Mouse (Mus musculus) lung, adult 18-20 months (tissue): ENCODE data around the gene Oasl1.
"Not testable (repeated sequence)": the region's sequence is repeated elsewhere in the genome, so short reads cannot be mapped to it uniquely, and the experiment has no call there.

Source experiments
- DNase-seq, 2 experiments: peaks; one replicate each; pipeline ENCODE4 v3.0.0; 2022; ENCODE audit warnings: mixed read lengths in 2 of 2

Gene Oasl1

DNA sequence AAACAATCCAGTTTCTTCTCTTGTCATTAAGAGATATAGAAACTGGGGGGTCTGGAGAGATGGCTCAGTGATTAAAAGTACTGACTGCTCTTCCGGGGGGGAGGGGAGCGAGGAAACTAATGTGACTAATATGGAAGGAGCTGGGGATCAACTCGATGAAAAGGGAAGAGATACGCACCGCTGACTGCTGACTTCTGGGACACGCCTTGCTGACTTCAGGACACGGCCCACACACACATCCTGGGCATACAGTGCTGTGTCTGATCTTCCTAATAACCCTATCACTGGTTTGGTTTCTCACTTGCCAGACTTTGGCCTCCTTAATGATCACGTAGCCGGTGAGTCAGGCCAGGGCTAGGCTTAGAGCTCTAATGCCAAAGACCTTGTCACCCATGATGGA, 3.7 kb downstream of the Oasl1 start:
- no peak for DNase-seq

DNA sequence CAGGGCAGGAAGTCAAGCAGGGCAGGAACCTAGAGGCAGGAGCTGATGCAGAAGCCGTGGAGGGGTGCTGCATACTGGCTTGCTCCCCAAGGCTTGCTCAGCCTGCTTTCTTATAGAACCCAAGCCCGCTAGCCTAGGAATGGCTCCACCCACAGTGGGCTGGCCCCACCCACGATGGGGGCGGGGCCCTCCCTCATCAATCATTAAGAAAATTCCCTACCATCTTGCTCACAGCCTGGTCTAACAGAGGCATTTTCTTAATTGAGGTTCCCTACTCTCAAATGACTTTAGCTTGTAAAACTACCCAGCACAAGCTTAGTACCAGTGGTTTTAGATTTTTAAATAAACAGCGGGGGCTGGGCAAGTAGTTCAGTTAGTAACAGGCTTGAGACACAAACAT, 8.6 kb downstream of the Oasl1 start:
- DNase-seq: no peak

DNA sequence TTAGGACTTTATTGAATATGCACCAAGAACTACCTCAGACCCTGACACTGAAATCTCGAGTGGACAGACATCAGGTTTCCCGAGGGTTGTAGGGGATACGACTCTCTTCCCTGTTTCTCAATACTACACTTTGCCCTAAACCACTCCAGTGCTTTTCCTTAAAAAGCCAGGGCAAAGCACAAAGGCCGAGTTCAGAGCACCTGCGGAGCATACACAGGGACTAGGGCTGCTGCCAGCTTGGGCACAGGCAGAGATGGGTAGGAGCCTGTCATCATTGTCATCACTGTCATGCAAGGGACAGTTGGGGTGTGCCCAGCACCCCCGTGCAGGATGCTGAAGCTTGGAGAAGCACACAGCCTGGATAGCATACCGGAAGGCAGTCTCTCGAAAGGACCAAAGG, 10.2 kb downstream of the Oasl1 start:
- DNase-seq: no peak

DNA sequence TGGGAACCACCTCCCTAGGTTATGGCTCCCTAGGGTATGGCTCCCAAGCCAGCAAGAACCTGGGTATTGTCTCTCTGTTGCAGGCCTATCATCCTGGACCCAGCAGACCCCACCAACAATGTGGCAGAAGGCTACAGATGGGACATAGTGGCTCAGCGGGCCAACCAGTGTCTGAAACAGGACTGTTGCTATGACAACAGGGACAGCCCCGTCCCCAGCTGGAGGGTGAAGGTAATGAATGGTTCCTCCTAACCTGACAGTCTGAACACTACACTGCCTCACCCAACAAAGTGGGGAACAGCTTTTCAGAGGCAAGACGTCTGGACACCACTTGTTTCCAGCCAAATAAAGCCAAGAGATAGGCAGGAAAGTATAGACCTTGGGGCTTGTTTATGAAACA, 12.8 kb downstream of the Oasl1 start:
- DNase-seq: no peak

DNA sequence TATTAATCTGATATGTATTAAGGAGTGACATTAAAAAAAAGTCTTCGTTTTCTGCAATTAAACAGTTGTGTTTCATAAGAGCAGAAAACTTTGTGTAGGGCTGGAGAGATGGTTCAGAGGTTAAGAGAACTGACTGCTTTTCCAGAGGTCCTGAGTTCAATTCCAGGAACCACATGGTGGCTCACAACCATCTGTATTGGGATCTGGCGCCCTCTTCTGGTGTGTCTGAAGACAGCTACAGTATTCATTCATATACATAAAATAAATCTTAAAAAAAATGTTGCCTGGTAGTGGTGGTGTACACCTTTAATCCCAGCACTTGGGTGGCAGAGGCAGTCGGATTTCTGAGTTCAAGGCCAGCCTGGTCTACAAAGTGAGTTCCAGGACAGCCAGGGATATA, 18.1 kb downstream of the Oasl1 start:
- DNase-seq: not testable (repeated sequence)

DNA sequence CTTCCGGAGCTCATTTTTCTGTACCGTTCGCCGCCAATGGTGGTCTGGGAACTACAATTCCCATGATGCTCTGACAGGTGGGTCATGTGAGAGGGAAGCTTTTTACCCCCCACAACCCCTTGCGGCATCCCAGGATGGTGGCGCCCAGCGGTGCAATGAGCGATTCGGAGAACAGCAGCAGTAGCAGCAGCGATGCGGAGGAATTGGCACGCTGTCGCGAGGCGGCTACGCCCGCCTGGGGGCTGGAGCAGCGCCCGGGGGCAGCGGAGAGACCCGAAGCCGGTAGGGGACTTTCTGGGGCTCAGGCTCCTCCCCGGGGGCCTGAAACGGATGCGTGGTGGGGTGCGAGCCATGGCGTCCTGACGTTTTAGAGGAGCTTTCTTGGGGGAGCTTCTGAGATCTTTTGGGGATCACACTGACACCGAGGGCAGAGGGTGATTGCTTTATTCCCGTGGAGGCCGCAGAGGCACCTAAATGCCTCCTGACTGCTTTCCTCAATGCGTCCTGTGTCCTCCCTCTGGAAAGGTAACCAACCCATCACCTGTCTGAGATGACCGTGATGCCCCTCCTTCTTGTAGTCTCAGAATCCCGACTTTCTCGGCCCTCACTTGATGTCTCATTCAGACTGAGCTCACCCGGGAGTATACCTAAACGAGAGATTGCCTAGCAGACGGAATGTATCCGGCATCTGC, 19.2 kb downstream of the Oasl1 start, which contains the start of gene 2210016L21Rik:
Gene 2210016L21Rik, plus strand, starts transcription at position 85 of the 692 bp plus-strand sequence.
- peak; percentile 86 to 90 for DNase-seq

DNA sequence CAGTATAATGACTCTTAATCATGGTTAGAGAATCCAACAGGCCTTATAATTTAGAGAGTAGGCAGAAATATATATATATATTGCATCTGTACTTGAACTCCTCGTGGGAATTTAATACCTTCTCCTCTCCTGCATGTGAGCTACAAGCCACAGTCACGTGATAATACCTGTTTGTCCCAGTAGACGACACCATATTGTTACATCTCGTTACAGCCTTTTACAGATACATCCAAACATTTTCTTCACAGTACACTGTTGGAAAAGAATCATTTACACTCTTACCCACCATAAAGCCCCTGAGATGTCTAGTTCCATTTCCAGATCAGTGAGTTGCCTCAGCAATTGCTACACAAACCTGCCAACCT, 19.7 kb downstream of the Oasl1 start:
- DNase-seq: no peak

DNA sequence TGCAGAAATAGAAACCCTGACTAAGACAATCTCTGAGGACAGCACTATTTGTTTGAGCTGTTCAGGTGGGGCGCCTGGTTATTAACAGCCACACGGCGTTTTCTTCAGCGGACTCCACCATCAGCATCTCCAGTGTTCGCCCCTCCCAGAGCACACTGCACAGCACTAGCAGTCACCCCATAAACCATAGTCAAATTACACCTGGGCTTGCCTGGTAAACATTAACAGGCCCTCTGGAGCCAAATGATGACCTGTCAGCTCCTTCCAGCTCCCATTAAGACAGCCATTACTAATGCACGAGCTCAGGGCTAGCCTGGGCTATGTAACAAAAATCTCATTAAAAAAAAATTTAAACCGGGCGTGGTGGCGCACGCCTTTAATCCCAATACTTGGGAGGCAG, 22.0 kb downstream of the Oasl1 start:
- DNase-seq: no peak

DNA sequence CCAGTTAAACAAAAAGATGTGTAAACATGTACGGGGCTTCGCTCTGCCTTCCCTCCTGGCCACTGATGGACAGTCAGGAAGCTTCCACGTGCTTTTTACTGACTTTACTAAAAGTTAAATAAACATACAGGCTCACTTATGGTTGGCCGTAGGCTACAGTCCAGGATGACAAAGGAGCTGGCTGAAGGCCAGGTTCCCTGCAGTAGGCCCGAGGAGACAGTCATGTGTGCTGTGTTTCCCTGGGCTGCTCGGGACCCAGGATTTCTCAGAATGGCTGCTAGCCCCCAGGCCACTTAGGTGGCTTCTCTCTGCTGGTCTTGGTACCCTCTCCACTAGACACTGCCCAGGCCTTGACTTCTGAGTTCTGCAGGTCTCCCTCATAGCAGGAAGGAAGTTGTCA, 25.9 kb downstream of the Oasl1 start:
- DNase-seq: peak in 1 of 2 experiments; percentile 21

DNA sequence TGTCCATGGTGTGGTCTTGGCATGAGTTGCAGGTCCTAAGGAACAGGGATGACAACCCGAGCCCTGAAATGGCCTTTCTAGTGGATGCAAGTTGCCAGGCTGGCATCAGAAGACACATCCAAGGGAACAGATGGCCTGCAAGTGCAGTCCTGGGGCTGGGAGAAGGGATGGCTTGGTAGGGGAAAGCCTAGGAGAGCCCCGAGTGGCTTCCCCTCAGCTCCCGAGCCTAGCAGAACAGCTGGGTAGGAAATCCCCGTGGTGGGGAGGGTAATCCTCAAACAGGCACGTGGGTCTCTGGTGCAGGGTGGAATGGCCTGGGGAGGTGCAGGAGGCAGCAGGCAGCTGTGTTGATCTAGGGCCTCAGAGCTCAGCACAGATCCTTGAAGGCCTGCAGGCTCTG, 26.3 kb downstream of the Oasl1 start:
- no peak for DNase-seq

DNA sequence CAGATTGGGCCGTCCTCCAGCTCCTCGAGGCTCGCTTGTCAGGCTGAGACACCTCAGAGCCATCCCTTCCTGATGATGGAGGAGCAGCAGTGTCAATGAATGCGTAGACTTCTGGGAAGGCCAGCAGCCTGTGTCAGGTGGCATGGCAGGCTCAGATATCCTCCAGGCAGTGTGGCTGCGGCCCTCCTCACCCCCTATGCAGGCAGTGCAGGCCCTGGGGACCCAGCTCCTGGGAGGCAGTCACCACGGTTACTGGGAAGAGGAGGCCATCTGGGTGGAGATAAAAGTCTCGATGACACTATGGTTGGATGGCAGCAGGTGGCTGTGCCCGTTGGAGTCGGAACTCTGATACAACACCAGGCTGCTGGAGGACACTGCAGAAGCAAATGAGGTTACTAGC, 26.8 kb downstream of the Oasl1 start:
- no peak for DNase-seq

DNA sequence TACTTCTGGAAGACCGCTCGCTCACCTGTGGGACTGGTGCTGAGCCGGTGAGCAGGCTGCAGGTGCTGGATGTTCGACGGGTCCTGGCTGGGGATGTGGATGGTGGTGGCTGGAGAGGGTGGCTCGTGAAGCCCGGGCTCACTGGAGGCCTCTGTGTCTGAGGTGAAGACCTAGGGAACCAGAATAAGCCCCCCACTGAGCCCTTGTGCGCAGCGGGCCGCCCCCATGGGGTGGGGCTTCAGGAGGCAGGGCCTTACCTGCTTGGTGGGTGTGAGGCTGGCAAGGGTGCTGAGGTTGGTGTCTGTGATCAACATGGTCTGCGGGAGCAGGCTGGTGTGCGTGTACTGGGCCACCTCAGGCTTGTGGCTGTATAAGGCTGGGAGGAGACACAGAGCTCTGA, 27.6 kb downstream of the Oasl1 start:
- no peak for DNase-seq

DNA sequence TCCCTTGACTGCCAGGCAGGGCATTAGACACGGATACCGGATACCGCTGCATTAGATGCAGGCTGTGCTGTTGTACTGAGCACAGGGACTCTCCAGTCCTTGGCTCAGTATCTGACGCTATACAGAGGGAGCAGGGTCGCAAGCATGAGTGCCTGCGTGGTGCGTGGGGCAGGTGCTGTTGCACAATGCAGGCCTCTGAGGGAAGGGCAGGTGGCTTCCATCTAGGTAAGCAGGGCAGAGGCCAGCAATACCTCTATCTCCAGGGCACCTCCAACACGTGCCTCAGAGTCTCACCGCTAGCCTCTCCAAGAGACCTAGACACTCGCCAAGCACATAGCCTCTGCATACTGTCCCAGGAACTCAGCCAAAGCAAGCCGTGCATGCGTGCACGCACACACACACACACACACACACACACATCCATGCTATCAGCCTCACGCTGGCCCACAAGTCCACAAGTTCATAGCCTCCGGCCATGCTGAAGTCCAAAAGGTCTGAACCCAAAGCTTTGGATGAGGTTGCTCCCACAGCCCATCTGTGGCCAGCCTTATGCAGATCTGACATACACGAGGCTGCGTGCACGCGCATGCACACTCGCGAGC, 28.3 kb downstream of the Oasl1 start:
- DNase-seq: no peak

DNA sequence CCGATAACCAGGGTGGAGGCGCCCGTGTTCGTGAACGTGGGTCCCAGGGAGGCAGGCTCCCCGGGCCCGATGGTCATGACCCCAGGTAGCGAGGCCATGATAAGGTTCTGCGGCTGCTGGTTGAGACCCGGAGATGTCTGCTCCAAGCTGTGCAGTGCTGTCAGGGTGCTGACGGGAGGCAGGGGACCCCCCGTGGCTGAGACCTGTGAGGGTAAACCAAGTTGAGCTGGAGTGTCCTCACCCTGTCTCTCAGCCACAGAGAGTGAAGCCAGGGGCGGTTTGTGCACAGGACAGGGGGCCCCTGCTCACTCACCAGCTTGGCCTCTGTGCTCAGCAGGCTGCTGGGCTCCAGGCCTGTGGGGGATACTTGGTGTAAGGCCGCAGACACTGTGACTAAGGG, 30.3 kb downstream of the Oasl1 start:
- no peak for DNase-seq

DNA sequence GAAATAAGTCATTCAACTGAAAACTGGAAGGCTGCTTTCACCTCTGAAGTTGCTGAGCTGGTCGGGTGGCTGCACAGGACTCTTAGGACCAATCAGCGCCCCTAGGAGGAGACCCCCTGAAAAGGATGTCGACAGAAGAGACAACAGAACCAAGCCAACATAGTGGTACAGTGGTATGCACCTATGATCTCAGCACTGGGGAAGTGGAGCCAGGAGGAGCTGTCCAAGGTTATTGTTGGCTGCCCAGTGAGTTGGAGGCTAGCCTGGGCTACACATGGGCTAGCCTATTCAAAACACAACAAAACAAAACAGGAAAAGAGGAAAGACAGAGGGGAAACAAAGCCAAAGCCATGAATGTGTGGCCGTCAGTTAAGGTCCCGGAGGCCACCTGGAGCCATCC, 35.0 kb downstream of the Oasl1 start:
- no peak for DNase-seq

DNA sequence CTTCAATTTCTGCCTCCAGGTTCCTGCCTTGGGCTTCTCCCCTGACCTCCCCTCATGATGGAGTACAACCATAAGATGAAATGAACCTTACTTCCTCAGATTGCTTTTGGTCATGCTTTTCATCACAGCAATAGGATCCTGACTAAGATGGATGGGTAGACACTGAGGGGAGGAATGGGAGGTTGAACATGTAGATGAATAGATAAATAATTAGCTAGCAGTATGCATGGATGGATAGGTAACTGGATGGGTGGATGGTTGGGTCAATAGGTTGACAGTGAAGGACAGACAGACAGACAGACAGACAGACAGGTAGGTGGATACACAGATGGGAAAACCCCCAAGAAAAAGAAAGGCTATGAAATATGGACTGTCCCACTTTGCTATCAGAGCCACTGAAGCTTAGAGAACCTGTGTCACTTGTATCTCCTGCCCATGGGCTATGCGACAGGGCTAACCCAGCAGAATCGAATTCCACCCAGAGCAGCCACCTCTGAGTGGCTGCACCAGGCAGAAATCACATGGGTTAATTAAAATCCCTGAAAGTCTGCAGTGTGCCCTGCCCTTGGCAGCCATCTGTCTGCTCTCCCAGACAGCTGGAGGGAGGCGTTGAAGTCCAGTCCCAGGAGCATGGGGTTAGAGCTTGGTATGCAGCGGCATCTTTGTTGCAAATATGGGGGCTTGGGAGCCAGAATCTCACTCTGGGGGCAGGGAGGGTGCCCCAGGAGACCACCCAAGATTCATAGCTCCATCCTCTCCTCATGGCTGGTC, 38.7 kb downstream of the Oasl1 start:
- no peak for DNase-seq

DNA sequence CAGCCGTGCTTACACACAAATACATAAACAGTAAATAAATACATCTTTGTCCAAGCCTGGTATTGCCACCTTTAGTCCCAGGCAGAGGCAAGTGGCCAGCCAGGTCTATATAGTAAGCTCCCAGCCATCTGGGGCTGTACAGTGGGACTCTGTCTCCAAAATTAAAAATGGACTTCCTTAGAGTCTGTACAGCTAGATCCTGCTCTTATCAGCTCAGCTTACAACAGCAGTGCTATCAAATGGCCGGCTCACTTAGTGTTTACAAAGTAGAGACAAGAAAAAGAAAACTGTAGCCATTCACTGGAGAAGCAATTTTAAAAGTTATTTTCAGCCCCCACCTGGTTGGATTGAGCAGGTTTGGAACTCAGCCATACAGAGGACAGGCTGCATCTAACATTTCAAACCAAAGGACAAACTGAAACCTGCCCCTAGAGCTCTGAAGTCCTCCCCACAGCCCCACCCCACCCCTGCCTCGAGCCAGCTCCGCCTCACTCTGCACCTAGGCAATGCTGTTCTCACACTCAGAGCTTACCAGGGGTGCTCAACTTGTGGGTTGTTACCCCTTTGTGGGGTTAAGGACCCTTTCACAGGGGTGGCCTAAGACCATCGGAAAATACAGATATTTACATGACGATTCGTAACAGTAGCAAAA, 41.4 kb downstream of the Oasl1 start:
- no peak for DNase-seq

DNA sequence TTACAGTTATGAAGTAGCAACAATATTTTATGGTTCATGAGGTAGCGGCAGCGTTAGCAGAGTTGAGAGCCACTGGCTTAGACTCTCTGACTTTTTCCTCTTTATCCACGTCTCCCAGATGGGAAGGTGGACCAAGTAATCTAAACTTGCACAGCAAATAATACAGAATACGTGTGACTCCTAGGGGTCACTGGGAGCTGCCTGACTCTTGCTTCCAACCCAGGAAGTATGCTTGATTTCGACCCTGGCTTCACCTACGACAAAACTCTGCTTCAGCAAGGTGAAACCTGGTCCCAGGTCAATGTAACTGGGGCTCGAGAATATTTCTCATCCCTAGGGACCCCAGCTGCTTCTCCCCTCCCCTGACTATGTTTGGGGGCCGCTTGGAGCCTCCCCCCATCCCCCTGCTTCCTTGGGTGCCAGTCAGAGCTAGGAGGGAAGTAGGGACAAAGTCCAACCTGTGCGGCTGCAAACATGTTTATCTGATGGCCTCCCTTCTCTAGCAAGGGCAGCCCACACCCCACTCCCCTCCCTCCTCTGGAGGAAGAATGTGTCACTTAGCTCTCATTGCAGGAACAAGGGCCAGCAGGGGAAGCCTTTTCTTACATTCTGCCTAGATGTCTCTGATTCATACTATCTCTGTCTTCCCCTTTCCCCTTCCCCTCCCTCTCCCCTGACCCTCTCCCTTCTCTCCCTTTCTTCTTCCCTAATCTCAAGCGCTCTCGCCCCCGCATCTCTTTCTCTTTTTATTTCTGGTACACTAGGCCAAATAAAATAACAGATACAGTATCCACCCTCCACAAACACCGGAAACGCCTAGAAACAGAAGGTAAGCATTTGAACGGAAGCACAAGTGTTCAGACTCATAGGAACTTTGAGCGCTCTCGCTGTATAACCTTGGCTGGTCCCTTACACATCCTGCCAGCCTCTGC, 42.2 kb downstream of the Oasl1 start:
- no peak for DNase-seq

DNA sequence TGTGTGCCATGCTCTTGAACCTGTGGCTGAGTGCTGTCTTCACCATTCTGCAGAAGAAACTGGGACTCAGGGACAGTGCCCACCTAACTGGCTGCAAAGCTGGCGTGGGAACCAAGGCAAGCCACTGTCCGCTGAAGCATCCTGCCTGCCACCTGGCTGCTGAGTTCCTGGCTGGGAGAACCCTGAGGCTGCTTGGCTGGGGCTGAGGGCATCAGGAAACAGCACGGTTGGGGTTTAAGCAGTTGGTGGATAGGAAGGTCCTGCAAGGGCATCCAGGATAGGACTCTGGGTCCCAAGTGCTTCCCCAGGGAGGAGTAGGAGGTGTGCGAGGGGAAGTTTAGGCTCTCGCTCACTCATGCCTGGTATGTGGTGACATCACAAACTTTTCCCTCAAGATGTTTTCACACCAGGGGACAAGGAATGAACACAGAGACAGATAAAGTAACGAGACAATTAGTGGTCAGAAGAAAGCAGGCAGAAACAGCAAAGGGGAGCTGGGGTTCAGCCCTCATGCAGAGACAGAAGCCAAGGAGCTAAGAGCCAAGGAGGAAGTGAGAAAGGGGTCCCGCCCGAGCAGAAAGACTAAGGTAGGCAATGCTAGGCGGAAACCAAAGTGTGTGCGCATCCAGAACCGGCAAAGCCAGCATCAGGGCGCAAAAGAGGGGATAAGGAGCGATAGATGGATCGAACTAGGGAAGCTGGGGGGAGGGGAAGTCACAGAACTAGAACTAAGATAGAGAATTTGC, 44.7 kb downstream of the Oasl1 start:
- no peak for DNase-seq

DNA sequence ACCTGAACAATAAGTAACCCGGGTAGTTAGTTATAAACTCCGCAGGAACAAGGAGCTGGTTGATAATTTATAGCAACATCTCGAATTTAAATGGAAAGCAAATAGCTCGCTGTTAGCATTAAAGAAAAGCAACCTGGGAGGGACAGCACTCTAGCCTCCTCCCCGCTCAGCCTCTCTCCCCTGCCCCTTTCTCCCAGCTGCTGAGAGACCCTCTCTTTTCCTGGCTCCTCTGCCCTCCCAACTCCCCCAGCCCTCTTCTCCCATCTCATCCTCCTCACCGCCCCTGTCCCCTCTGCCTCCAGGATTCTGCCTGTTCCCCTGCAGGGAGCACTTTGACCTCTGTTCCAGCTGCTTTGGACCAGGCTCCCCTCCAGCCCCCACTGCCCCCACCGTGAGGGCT, 45.6 kb downstream of the Oasl1 start:
- DNase-seq: no peak

DNA sequence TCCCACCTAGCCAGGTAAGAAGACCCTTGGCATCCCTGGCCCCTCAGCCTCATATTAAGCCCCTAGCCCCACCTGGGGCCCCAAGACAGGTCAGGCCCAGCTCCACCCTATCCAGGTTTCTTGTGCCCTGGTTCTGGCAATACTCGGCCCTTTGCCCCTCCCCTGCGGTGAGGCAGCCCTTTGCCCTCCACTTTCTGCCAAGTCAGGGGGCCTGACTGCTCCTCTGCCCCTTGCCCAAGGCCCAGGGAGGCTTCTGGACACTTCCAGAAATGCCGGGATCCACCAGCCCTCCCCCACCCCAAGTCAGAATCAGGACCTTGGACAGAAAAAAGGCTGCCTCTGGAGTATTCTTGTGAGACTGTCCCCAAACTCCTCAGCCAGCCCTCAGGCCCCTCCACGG, 46.0 kb downstream of the Oasl1 start:
- DNase-seq: no peak
